Mouse (Mus musculus) embryo, embryonic 9.5 days (tissue): ENCODE results near the gene Cntfr.

Experiments
- DNase-seq: peaks from one replicate; pipeline ENCODE4 v3.0.0-alpha.2; 2017; ENCODE audit errors: extremely low spot score

Gene Cntfr

GRCm38 (mm10) chr4:41648157-41648556, 48.7 kb downstream of the Cntfr start:
- no peak for DNase-seq

DNA sequence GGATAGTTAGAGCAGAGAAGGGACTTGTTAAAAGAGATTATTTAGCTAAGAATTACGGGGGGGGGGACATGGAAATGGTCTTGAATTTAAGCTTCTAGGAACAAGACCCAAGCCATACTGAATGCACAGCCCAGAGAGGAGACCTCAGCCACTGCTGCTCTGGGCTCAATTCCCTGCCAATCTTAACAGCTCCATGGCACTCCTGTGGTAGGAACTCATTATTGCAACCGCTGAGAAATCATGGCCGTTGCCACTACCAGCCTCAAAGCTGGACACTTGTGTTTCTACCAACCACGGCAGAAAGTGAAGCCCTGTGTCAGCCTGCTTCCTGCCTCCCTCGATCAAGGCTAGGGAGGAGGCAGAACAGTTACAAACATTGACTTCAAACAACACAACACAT, 51.4 kb downstream of the Cntfr start:
- no peak for DNase-seq

DNA sequence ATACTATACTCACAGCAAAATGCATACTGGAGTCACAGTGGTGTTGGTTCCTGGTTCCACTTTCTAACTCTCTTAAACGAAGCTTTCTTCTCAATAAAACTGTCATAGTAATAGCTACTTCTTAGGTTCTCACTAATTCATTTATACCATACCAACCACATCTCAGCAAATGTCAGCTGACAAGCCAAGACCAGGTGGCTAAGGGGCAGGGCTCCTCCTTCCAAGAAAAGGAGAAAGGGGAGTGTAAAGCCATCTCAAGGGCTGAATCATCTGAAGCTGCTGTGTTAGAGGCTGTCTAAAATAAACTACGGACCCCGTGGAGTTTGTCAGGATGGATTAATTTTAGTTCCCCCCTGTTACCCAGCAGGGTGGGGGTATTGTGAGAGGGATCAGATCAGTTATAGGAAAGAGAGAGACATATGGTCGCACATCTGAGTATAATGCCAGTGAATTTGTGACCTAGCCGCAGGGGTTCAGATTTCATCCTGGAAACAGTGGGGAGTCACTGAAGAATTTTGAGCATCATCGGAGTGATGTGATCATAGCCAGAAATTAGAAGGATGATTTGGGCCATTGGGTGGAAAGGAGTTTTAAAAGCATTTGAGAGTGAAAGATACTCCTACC, 55.6 kb downstream of the Cntfr start:
- DNase-seq, result no peak

DNA sequence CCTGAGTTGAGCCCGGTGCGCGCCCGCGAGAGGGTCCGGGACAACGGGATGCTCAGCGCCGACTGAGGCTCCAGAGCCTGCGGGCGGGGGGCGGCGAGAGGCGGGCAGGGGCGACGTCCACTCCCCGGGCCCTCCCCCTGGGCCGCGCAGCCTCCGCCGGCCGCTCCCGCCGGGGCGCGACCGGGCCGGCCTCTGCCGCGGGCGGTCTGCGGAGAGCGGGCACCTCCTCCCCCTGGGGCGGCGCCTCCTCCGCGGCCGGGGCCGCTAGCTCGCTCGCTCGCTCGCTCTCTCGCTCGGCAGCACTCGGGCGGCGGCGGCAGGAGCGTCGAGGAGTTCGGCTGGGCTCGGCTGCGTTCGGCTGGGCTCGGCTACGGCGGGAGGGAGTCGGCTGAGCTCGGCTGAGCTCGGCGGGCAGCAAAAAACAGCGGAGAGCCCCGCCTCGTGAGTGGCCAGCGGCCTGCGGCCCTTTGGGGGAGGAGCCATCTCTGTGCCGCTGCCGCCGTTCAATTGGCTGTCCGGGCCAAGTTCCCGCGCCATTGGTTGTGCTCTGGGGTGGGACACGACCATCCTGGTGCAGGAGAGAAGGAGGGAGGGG, 56.9 kb downstream of the Cntfr start, which contains the start of gene Enho:
Enho (minus strand) TSS at position 412 of the 595 bp plus-strand sequence.
- DNase-seq, result peak; percentile 95

DNA sequence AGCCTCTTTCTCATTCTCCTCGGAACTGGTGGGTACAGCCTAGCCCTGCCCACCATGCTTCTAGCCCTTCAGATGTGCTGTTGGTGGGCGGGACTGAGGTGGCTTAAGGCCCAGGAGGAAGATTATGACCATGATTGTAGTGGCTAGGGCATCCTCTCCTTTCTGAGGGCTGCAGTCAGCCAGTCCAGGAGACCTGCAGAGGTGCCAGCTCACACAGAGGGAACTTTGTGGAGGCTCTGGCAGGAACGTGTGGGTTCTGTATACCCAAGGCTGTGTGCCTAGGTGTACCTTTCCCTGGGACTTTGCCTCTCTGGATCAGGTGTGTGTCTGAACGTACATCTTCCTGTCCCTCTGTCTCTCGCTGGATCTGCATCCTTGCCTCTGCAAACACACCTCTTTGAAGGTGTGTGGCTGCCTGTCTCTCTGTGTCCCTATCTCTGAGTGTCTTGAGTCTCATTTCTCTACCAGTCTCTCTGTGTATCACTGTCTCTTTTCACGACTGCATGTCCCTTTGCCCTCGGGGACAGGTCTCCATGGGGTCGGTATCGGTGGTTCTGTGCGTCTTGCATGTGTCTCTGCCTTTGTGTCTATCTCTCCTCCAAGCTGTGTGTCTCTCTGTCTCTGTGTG, 57.6 kb downstream of the Cntfr start:
- no peak for DNase-seq

GRCm38 (mm10) chr4:41638828-41639213, 58.1 kb downstream of the Cntfr start:
- no peak for DNase-seq

DNA sequence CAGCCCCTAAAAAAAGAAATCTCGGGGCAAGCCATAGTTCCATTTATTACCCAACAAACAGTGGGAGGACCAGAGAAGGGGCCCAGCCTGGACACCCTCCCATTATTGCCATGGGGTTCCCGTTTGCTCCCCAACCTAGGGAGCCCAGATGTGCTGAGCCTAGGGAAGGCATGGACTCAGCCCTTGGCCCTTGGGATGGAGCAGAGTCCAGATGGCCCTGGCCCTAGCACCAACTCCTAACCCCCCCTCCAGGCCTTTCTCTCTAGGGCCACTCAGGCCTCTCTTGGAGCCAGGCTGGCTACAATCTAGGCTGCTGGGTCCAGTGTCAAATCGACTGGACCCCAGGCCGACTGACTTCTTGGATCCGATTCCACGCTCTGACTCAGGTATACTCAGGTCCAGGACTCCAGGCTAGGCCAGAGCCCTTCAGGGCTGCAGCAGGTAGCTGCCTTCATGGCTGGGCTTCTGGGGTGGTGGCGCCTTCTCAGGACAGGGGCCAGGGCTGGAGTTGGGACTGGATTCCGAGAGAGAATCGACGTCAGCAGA, 58.6 kb downstream of the Cntfr start:
- no peak for DNase-seq

GRCm38 (mm10) chr4:41636882-41637635, 59.8 kb downstream of the Cntfr start:
- no peak for DNase-seq

GRCm38 (mm10) chr4:41636366-41636765, 60.5 kb downstream of the Cntfr start:
- DNase-seq, result no peak

- no peak for DNase-seq
Observed at GRCm38 (mm10) chr4:41635906-41636305, 61.0 kb downstream of the Cntfr start.

DNA sequence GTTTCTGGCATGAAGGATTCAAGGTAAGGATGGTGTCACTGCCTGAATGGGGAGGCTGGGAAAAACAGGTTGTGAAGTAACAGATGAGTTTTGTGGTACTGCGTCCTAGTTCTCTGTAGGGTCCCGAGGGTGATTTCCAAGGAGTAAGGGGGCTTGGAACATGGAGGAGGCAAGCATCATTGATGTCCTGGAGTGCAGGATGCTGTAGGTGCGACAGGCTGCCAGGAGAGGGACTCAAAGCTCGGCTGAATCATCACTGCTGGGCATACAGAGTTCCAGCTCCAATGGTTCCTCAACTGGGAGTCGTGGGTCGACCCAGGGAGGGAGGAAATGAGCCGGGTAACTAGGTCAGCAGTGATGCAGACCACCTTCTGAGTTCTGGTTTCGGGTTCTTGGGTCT, 61.7 kb downstream of the Cntfr start:
- no peak for DNase-seq

DNA sequence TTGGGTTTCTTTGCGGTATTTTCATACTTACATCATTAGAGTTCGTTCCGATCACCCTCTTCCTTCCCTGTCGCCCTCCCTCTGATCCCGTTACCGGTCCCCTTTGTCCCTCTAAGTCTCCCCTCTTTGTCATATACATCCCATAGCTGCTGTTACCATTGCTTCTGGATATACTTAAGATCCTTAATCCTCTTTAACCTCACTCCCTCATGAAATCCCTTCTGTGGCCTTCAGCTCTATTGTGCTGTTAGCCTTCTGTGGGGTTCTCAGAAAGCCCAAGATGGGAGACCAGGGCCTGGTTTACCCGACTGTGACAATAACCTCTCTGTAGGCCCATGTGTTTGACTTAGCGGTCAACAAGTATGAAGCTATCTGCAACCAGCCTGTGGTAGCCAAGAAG, 62.3 kb downstream of the Cntfr start:
- no peak for DNase-seq

- DNase-seq, result no peak
Observed at GRCm38 (mm10) chr4:41633001-41633400, 63.9 kb downstream of the Cntfr start.

DNA sequence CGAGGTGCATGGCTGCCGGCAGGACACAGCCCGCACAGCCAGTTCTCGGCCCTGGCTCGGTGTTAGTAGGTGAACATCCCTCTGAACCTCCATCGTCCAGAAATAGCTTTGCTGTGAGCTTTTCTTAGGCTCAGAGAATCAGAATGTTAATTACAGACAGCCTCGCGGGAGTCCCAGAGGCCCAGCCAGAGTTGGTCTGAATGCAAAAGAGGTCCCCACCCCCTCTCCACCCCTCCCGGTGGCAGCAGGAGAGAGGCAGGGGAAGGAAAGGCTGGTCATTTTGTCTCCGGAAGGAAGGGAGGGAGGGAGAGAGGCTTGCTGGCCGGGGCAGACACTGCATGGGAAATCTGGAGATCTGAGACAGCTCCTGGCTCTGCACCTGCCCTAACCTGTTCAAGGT, 65.5 kb downstream of the Cntfr start:
- DNase-seq, result peak; percentile 69

- no peak for DNase-seq
Observed at GRCm38 (mm10) chr4:41630196-41630595, 66.7 kb downstream of the Cntfr start.

GRCm38 (mm10) chr4:41628202-41628927, 68.5 kb downstream of the Cntfr start:
- DNase-seq, result peak; percentile 75

GRCm38 (mm10) chr4:41622071-41622470, 74.8 kb downstream of the Cntfr start:
- no peak for DNase-seq

DNA sequence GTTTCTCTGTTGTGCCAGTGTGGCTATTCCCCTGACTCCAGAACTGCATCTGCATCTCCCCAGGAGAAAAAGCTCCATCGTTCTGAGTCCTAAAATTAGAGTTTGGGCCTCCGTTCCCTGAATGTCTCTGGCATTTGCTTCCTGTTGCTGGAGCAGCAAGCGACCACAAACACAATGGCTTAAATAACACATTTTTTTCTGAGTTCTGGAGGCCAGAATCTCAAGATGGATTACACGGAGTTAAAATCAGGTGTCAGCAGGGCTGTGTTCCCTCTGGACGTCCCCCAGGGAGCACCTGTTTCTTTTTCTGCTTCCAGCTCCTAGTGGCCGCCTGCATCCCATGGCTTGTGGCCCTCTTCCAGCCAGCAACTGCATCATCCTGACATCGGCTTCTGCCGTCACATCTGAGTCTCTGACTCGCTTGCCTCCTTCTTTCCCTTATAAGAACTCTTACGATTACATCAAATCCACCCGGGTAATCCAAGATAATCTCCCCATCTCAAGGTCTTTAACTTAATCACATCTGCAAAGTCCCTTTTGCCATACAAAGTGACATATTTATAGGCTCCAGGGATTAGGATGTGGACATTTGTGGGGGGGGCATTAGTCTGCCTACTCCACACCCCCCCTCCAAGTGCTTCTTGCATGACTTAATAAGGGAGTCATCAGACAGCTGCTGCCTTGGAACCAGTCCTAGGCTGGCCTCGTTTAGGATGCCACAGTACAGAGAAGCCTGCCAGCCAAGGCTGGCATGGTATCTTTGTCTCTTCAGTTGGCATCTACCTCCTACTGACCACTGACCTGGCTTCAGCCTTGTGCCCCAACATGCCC, 77.8 kb downstream of the Cntfr start:
- DNase-seq, result no peak

DNA sequence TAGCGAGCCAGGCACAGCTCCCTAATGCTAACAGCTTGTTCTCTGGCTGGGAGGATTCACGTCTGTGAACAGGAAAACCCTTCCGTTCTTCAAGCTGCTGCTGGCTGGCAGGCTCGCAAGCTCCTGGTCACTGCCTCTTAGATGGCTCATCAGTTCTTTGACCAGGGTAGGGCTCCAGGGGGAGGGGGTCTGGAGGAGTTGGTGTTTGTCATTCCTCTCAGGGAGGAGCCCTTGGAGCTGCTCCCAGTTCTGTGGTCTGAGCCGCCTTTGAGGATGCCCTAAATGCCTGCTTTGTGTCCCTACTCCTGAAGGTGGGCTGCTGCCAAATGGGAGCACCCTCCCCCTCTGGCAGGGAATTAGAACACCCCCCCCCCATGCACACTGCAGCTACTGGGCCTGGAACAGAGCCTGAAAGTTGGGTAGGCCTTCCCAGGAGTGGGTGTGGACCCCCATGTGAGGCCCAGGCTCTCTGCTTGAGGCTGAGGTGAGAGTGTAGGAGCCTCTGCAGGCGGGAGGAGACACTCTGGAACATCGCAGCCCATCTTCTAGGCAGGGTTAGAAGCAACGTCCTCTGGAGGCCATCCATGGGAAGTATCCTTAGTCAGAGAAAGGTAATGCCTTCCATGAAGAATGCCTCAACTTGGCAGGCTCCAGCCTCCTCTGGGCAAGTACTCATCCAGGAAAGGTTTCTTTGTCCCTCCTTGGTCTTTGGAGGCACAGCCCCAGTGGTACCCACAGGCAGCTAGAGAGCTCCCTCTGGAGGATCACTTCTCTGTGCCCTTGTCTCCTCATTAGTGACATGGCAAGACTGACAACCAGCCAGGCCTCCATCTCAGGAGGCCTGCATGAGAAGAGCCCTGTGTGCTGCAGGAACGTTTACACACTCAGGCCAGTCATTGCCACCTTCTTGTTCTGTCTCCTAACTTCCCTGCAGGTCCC, 81.0 kb downstream of the Cntfr start:
- no peak for DNase-seq

GRCm38 (mm10) chr4:41614156-41614555, 82.7 kb downstream of the Cntfr start:
- DNase-seq, result peak; percentile 79
